Mouse (Mus musculus) adrenal gland (tissue): ENCODE measurements around the gene Gstcd.

ENCODE experiments used
- intact Hi-C: fragments of 180-260 bp; cut with DNase I; formaldehyde crosslinking; loops from one replicate; pipeline ENCODE4 v1.15.1; 2025

Gene Gstcd

GRCm38 (mm10) chr3:133033145-133033755 lies 58.6 kb downstream of the Gstcd start:
- intact Hi-C loops: no loop called here

GRCm38 (mm10) chr3:133026977-133027376 lies 64.9 kb downstream of the Gstcd start:
- intact Hi-C loops: no loop called here

- intact Hi-C loops: no loop called here
These were observed 84.6 kb downstream of the Gstcd start for GRCm38 (mm10) chr3:133007250-133007649.

- intact Hi-C loops: no loop called here
These were observed 95.5 kb downstream of the Gstcd start for GRCm38 (mm10) chr3:132996299-132996698.

GRCm38 (mm10) chr3:132995904-132996267 lies 95.9 kb downstream of the Gstcd start:
- intact Hi-C loops: no loop called here

- intact Hi-C loops: no loop called here
These were observed 96.5 kb downstream of the Gstcd start for GRCm38 (mm10) chr3:132995172-132995903.

GRCm38 (mm10) chr3:132986188-132986587 lies 105.6 kb downstream of the Gstcd start:
- intact Hi-C loops: no loop called here

- intact Hi-C loops: no loop called here
These were observed 107.9 kb downstream of the Gstcd start for GRCm38 (mm10) chr3:132983845-132984485.

- intact Hi-C loops: no loop called here
These were observed 109.9 kb downstream of the Gstcd start for GRCm38 (mm10) chr3:132981968-132982367.

GRCm38 (mm10) chr3:132979781-132980461 lies 111.9 kb downstream of the Gstcd start:
- intact Hi-C loops: no loop called here

GRCm38 (mm10) chr3:132966255-132966654 lies 125.6 kb downstream of the Gstcd start:
- intact Hi-C loops: no loop called here

- intact Hi-C loops: no loop called here
These were observed 126.9 kb downstream of the Gstcd start for GRCm38 (mm10) chr3:132964715-132965507.

GRCm38 (mm10) chr3:132962631-132963361 lies 129.0 kb downstream of the Gstcd start:
- intact Hi-C loops: no loop called here

GRCm38 (mm10) chr3:132950529-132950880 lies 141.3 kb downstream of the Gstcd start:
- intact Hi-C loops: no loop called here

GRCm38 (mm10) chr3:132949791-132950528 lies 141.9 kb downstream of the Gstcd start, which contains the start of gene Npnt:
TSS of gene Npnt (minus strand) at chr3:132950291.
- intact Hi-C loops: no loop called here

- intact Hi-C loops: no loop called here
These were observed 142.4 kb downstream of the Gstcd start for GRCm38 (mm10) chr3:132949380-132949790.

GRCm38 (mm10) chr3:132948298-132948795 lies 143.5 kb downstream of the Gstcd start:
- intact Hi-C loops: no loop called here

- intact Hi-C loops: no loop called here
These were observed 145.7 kb downstream of the Gstcd start for GRCm38 (mm10) chr3:132946086-132946485.

GRCm38 (mm10) chr3:132945669-132946068 lies 146.2 kb downstream of the Gstcd start:
- intact Hi-C loops: no loop called here

GRCm38 (mm10) chr3:132944609-132945008 lies 147.2 kb downstream of the Gstcd start:
- intact Hi-C loops: no loop called here
